Mouse (Mus musculus): ENCODE measurements at regions not wholly inside any gene's neighbourhood (a gene's known extent, or its start where the extent isn't known, plus 50 kb on each side); places are given as distances from the start of the nearest gene placed in this dataset.

GRCm38 (mm10) chr5:148706323-148707120, 153.9 kb upstream of the Ubl3 start:
- DNase-seq, result peak; percentile 48
- no peak for TF ChIP-seq CTCF (IDR thresholded peaks at IDR 0.05)
- peak overlapping the region; percentile 69 for H3K27ac ChIP-seq
- intact Hi-C loops (cut with DNase I), result loop anchor here (5.0 kb wide), 1 partner anchor 154 kb away; the partner anchor contains the start of gene Ubl3
- H3K4me3 ChIP-seq, result no peak overlapping the region

- intact Hi-C loops (cut with DNase I), result loop anchor here (5.0 kb wide), 1 partner anchor 152 kb away; the partner anchor contains the start of gene Ubl3
- peak; percentile 46 for DNase-seq
- Histone ChIP-seq H3K27ac (peak overlapping the region; percentile 69; the same call in 1 of the 2 replicates), H3K4me3 (no peak overlapping the region)
- no peak for TF ChIP-seq CTCF (IDR thresholded peaks at IDR 0.05)
Observed at GRCm38 (mm10) chr5:148704769-148705168, 152.2 kb upstream of the Ubl3 start.

- Histone ChIP-seq H3K4me3 (no peak overlapping the region), H3K27ac (no peak overlapping the region)
- no peak for TF ChIP-seq CTCF (IDR thresholded peaks at IDR 0.05)
- intact Hi-C loops (cut with DNase I), result no loop called here
- DNase-seq, result no peak
Observed at GRCm38 (mm10) chr5:148701859-148702258, 149.3 kb upstream of the Ubl3 start.

- intact Hi-C loops (cut with DNase I), result no loop called here
- Histone ChIP-seq H3K27ac (no peak overlapping the region), H3K4me3 (no peak overlapping the region)
- no peak for TF ChIP-seq CTCF (IDR thresholded peaks at IDR 0.05)
- no peak for DNase-seq
Observed at GRCm38 (mm10) chr5:148701001-148701400, 148.4 kb upstream of the Ubl3 start.

- no peak overlapping the region; the same call in 1 of the 2 replicates for H3K27ac ChIP-seq
Observed at GRCm38 (mm10) chr5:148700240-148700639, 147.7 kb upstream of the Ubl3 start.

GRCm38 (mm10) chr5:148697631-148698368, 145.2 kb upstream of the Ubl3 start:
- Histone ChIP-seq H3K4me3 (peak overlapping the region; percentile 1), H3K27ac (peak overlapping the region; percentile 72)
- peak; percentile 53 for DNase-seq
- intact Hi-C loops (cut with DNase I), result no loop called here
- TF ChIP-seq CTCF (IDR thresholded peaks at IDR 0.05), result no peak

More at GRCm38 (mm10) chr5:148700240-148700639, 147.7 kb upstream of the Ubl3 start:
- no peak for DNase-seq
- intact Hi-C loops (cut with DNase I), result no loop called here
- no peak overlapping the region for H3K4me3 ChIP-seq
- no peak for TF ChIP-seq CTCF (IDR thresholded peaks at IDR 0.05)

- no peak for TF ChIP-seq CTCF (IDR thresholded peaks at IDR 0.05)
- H3K4me3 ChIP-seq, result no peak overlapping the region
- DNase-seq, result no peak
- no peak overlapping the region for H3K27ac ChIP-seq
- intact Hi-C loops (cut with DNase I), result no loop called here
Observed at GRCm38 (mm10) chr5:148694352-148694751, 141.8 kb upstream of the Ubl3 start.

- Histone ChIP-seq H3K4me3 (no peak overlapping the region), H3K27ac (no peak overlapping the region)
- DNase-seq, result no peak
- TF ChIP-seq CTCF (IDR thresholded peaks at IDR 0.05), result no peak
- intact Hi-C loops (cut with DNase I), result no loop called here
Observed at GRCm38 (mm10) chr5:148691486-148691885, 138.9 kb upstream of the Ubl3 start.

GRCm38 (mm10) chr5:148690823-148691197, 138.2 kb upstream of the Ubl3 start:
- Histone ChIP-seq H3K4me3 (no peak overlapping the region), H3K27ac (no peak overlapping the region)
- intact Hi-C loops (cut with DNase I), result no loop called here
- no peak for TF ChIP-seq CTCF (IDR thresholded peaks at IDR 0.05)
- no peak for DNase-seq

GRCm38 (mm10) chr5:148690158-148690822, 137.7 kb upstream of the Ubl3 start:
- Histone ChIP-seq H3K4me3 (no peak overlapping the region), H3K27ac (no peak overlapping the region)
- intact Hi-C loops (cut with DNase I), result no loop called here
- no peak for DNase-seq
- no peak for TF ChIP-seq CTCF (IDR thresholded peaks at IDR 0.05)

GRCm38 (mm10) chr5:148689297-148689696, 136.7 kb upstream of the Ubl3 start:
- no peak for DNase-seq
- intact Hi-C loops (cut with DNase I), result no loop called here
- H3K27ac ChIP-seq, result no peak overlapping the region
- TF ChIP-seq CTCF (IDR thresholded peaks at IDR 0.05), result no peak
- no peak overlapping the region for H3K4me3 ChIP-seq

GRCm38 (mm10) chr5:148688501-148688900, 135.9 kb upstream of the Ubl3 start:
- DNase-seq, result no peak
- intact Hi-C loops (cut with DNase I), result no loop called here
- Histone ChIP-seq H3K4me3 (no peak overlapping the region), H3K27ac (no peak overlapping the region)
- TF ChIP-seq CTCF (IDR thresholded peaks at IDR 0.05), result no peak

GRCm38 (mm10) chr5:148687827-148688226, 135.2 kb upstream of the Ubl3 start:
- intact Hi-C loops (cut with DNase I), result no loop called here
- TF ChIP-seq CTCF (IDR thresholded peaks at IDR 0.05), result no peak
- DNase-seq, result no peak
- no peak overlapping the region for H3K27ac ChIP-seq
- no peak overlapping the region for H3K4me3 ChIP-seq
